Mouse (Mus musculus): ENCODE measurements around the gene Slc35g1. TPM values are rescaled to one million over a fixed set of nuclear protein-coding genes. Genes with fewer than 3 reads are reported as not detected.

Gene Slc35g1
- polyA plus RNA-seq, 1 experiment from 2014 or later, result 7.9 TPM

GRCm38 (mm10) chr19:38430475-38430874 is 34.7 kb downstream of the Slc35g1 start:
- Histone ChIP-seq H3K27ac (ENCODE audit: low read depth) (no peak overlapping the region), H3K4me3 (ENCODE audit: low read depth, low read length) (no peak overlapping the region), H3K4me1 (replicated peaks; ENCODE audit: control insufficient read depth, insufficient read depth, low read length) (peaks cover 2% of the 10 kb centered on the region; the same call in 1 of the 2 replicates), H3K9ac (ENCODE audit: low read length) (no peak overlapping the region), H3K9me3 (ENCODE audit: control insufficient read depth, low read length) (no peaks in the 10 kb centered on the region), H3K4me2 (ENCODE audit: low read length) (no peak overlapping the region), H3K36me3 (ENCODE audit: control insufficient read depth, insufficient read depth, low read length) (no peaks in the 10 kb centered on the region), H3K27me3 (replicated peaks; ENCODE audit: control insufficient read depth, insufficient read depth, low read length) (no peaks in the 10 kb centered on the region)
- 91% methylated on average over 8 of the region's 8 CpGs for WGBS
- DNase-seq (ENCODE audit: low spot score) (no peak), ATAC-seq (replicated peaks; ENCODE audit: low FRiP score, low TSS enrichment, low read depth) (no peak)

DNA sequence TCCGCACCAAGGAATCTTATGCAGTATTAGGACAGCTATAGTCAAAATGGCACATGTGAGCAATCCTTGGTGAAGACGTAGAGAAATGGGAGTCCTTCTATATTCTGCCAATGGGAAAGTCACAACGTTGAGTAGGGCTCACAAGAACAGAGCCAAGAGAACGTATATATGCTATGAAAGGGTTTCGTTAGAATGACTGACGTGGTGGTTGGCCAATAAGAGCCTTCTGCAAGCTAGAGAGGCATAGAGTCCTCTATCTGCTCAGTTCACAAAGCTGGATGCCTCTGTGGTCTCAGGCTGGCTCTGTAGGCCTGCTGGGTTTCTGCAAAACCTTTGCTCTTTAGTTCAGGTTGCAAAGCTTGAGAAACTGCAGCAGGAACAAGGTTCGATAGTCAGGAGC is 35.5 kb downstream of the Slc35g1 start:
- DNase-seq (ENCODE audit: low spot score), result no peak
- Histone ChIP-seq H3K9me3 (ENCODE audit: control insufficient read depth, low read length) (no peaks in the 10 kb centered on the region), H3K4me1 (replicated peaks; ENCODE audit: control insufficient read depth, insufficient read depth, low read length) (peaks cover 2% of the 10 kb centered on the region; the same call in 1 of the 2 replicates), H3K27me3 (replicated peaks; ENCODE audit: control insufficient read depth, insufficient read depth, low read length) (no peaks in the 10 kb centered on the region), H3K9ac (ENCODE audit: low read length) (no peak overlapping the region), H3K4me2 (ENCODE audit: low read length) (no peak overlapping the region), H3K36me3 (ENCODE audit: control insufficient read depth, insufficient read depth, low read length) (no peaks in the 10 kb centered on the region), H3K4me3 (ENCODE audit: low read depth, low read length) (no peak overlapping the region), H3K27ac (ENCODE audit: low read depth) (no peak overlapping the region)
- no peak for ATAC-seq (replicated peaks; ENCODE audit: low FRiP score, low TSS enrichment, low read depth)
- 82% methylated on average over 7 of the region's 7 CpGs for WGBS

DNA sequence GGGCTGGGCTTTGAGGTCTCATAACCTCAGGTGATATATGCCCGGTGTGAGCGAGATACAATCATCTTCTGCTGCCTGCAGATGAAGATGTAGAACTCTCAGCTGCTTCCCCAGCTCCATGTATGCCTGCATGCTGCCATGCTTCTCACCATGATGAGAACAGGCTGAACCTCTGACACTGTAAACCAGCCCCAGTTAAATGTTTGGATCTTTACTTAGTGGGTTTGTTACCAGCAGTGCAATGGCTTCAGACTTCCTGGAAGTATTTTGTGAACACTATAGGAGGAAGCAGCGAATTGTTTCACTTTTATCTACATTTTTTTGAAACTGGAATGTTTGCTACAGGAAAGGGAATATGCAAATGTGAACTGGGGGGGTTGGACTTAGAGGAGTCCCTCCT is 36.2 kb downstream of the Slc35g1 start:
- Histone ChIP-seq H3K27me3 (replicated peaks; ENCODE audit: control insufficient read depth, insufficient read depth, low read length) (no peaks in the 10 kb centered on the region), H3K4me1 (replicated peaks; ENCODE audit: control insufficient read depth, insufficient read depth, low read length) (peaks cover 2% of the 10 kb centered on the region; the same call in 1 of the 2 replicates), H3K4me3 (ENCODE audit: low read depth, low read length) (no peak overlapping the region), H3K36me3 (ENCODE audit: control insufficient read depth, insufficient read depth, low read length) (no peaks in the 10 kb centered on the region), H3K4me2 (ENCODE audit: low read length) (no peak overlapping the region), H3K9me3 (ENCODE audit: control insufficient read depth, low read length) (no peaks in the 10 kb centered on the region), H3K9ac (ENCODE audit: low read length) (no peak overlapping the region), H3K27ac (ENCODE audit: low read depth) (no peak overlapping the region)
- WGBS, result 72% methylated on average over 3 of the region's 3 CpGs
- ATAC-seq (replicated peaks; ENCODE audit: low FRiP score, low TSS enrichment, low read depth) (no peak), DNase-seq (ENCODE audit: low spot score) (no peak)

- Histone ChIP-seq H3K4me1 (replicated peaks; ENCODE audit: control insufficient read depth, insufficient read depth, low read length) (peaks cover 2% of the 10 kb centered on the region; the same call in 1 of the 2 replicates), H3K4me2 (ENCODE audit: low read length) (no peak overlapping the region), H3K4me3 (ENCODE audit: low read depth, low read length) (no peak overlapping the region), H3K27me3 (replicated peaks; ENCODE audit: control insufficient read depth, insufficient read depth, low read length) (no peaks in the 10 kb centered on the region), H3K36me3 (ENCODE audit: control insufficient read depth, insufficient read depth, low read length) (no peaks in the 10 kb centered on the region), H3K27ac (ENCODE audit: low read depth) (no peak overlapping the region), H3K9ac (ENCODE audit: low read length) (no peak overlapping the region), H3K9me3 (ENCODE audit: control insufficient read depth, low read length) (no peaks in the 10 kb centered on the region)
- DNase-seq (ENCODE audit: low spot score) (no peak), ATAC-seq (replicated peaks; ENCODE audit: low FRiP score, low TSS enrichment, low read depth) (no peak)
- WGBS, result 87% methylated on average over 2 of the region's 2 CpGs
Observed at GRCm38 (mm10) chr19:38433381-38433780, 37.6 kb downstream of the Slc35g1 start.

DNA sequence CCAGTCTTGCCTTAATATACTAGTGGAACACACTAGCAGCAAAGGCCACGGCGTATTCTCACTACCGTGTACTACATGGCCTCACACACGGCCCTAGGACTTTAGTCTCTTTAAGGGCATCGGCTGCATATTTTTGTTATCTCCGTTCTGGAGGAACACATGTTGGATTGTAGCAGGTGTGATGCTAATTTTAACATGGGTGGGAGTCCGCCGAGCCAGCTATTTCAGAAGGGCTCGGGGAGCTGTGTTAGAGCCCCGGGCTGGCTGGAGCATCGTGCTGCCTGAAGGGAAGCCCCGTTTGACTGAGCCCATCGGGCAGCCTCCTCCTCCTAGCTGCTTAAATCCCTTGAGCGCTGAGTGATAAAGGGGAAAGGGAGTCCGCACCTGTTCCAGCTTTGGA is 39.4 kb downstream of the Slc35g1 start:
- Histone ChIP-seq H3K36me3 (ENCODE audit: control insufficient read depth, insufficient read depth, low read length) (no peaks in the 10 kb centered on the region), H3K27ac (ENCODE audit: low read depth) (no peak overlapping the region), H3K4me1 (replicated peaks; ENCODE audit: control insufficient read depth, insufficient read depth, low read length) (peaks cover 2% of the 10 kb centered on the region; the same call in 1 of the 2 replicates), H3K4me2 (ENCODE audit: low read length) (no peak overlapping the region), H3K9me3 (ENCODE audit: control insufficient read depth, low read length) (no peaks in the 10 kb centered on the region), H3K27me3 (replicated peaks; ENCODE audit: control insufficient read depth, insufficient read depth, low read length) (no peaks in the 10 kb centered on the region), H3K4me3 (ENCODE audit: low read depth, low read length) (no peak overlapping the region), H3K9ac (ENCODE audit: low read length) (no peak overlapping the region)
- WGBS, result 89% methylated on average over 15 of the region's 15 CpGs
- no peak for DNase-seq (ENCODE audit: low spot score)
- no peak for ATAC-seq (replicated peaks; ENCODE audit: low FRiP score, low TSS enrichment, low read depth)

GRCm38 (mm10) chr19:38441860-38442259 is 46.1 kb downstream of the Slc35g1 start:
- no peaks in the 10 kb centered on the region for H3K36me3 ChIP-seq (ENCODE audit: control insufficient read depth, insufficient read depth, low read length)
- no peak overlapping the region for H3K9ac ChIP-seq (ENCODE audit: low read length)
- ATAC-seq (replicated peaks; ENCODE audit: low FRiP score, low TSS enrichment, low read depth) (no peak), DNase-seq (ENCODE audit: low spot score) (no peak)
- H3K27me3 ChIP-seq (replicated peaks; ENCODE audit: control insufficient read depth, insufficient read depth, low read length), result no peaks in the 10 kb centered on the region
- no peaks in the 10 kb centered on the region for H3K4me1 ChIP-seq (replicated peaks; ENCODE audit: control insufficient read depth, insufficient read depth, low read length)
- 47% methylated on average over 8 of the region's 8 CpGs for WGBS
- H3K9me3 ChIP-seq (ENCODE audit: control insufficient read depth, low read length), result no peaks in the 10 kb centered on the region
- no peak overlapping the region for H3K4me3 ChIP-seq (ENCODE audit: low read depth, low read length)
- H3K27ac ChIP-seq (ENCODE audit: low read depth), result no peak overlapping the region
- H3K4me2 ChIP-seq (ENCODE audit: low read length), result no peak overlapping the region

DNA sequence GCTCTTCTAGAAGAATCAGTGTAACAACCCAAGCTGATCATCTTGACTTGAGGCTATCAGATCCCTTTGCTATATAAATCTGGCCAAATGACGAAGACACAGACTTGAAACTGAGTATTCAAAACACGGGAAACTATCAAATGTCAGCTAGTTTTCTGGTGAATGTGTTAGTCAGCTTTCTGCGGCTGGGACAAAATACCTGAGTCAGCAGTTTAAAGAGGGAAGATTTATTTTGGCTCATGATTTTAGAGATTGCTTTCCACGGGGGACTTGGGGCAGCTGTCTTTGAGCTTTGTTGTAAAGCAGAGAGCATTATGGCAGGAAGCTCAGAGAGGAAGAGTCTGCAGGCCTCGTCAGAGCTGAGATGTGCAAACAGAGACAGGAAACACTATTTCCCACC is 50.0 kb downstream of the Slc35g1 start:
- Histone ChIP-seq H3K9ac (ENCODE audit: low read length) (no peak overlapping the region), H3K4me1 (replicated peaks; ENCODE audit: control insufficient read depth, insufficient read depth, low read length) (no peaks in the 10 kb centered on the region), H3K4me3 (ENCODE audit: low read depth, low read length) (no peak overlapping the region), H3K27me3 (replicated peaks; ENCODE audit: control insufficient read depth, insufficient read depth, low read length) (no peaks in the 10 kb centered on the region), H3K9me3 (ENCODE audit: control insufficient read depth, low read length) (no peaks in the 10 kb centered on the region), H3K4me2 (ENCODE audit: low read length) (no peak overlapping the region), H3K36me3 (ENCODE audit: control insufficient read depth, insufficient read depth, low read length) (no peaks in the 10 kb centered on the region), H3K27ac (ENCODE audit: low read depth) (no peak overlapping the region)
- no peak for DNase-seq (ENCODE audit: low spot score)
- 62% methylated on average over 5 of the region's 5 CpGs for WGBS
- no peak for ATAC-seq (replicated peaks; ENCODE audit: low FRiP score, low TSS enrichment, low read depth)

Other genes starting within 250 kb of the Slc35g1 start
- gene Fra10ac1, start 171.8 kb upstream of the Slc35g1 start, polyA plus RNA-seq (2014; fragmentation: Nextera tagmentation; extraction: Ambion mirVana), result 31.6 and 32.6 TPM in 2 replicates
- gene Lgi1, start 131.4 kb upstream of the Slc35g1 start, polyA plus RNA-seq (2014; fragmentation: Nextera tagmentation; extraction: Ambion mirVana), result 0.31 and 0.42 TPM in 2 replicates
- 6.7 and 6.8 TPM in 2 replicates for gene Plce1, start 85.1 kb downstream of the Slc35g1 start, polyA plus RNA-seq (2014; fragmentation: Nextera tagmentation; extraction: Ambion mirVana)